Mouse (Mus musculus) heart, embryonic 14.5 days (tissue): ENCODE measurements around the gene H1fx. TPM values are rescaled to one million over a fixed set of nuclear protein-coding genes. Genes with fewer than 3 reads are reported as not detected.

Experiments
- ATAC-seq: fragments of 200-750 bp; cut with Nextera tagmentation; 2 replicates; pipeline ENCODE4 v1.8.0; 2017; ENCODE audit warnings: low read depth, moderate TSS enrichment; ENCODE audit not compliant: insufficient number of reproducible peaks, insufficient read depth, low FRiP score
- H3K27ac ChIP-seq, 2 experiments: fragments of 200-500 bp in 1 of 2; fragments of 300-500 bp in 1 of 2; sonication (generic) in 1 of 2; replicated peaks in 1 of 2; 2 replicates each; pipeline ENCODE4 v1.5.1; 2012 to 2014; ENCODE audit warnings: low read depth in 2 of 2, low read length in 2 of 2, control low read depth in 1 of 2, mild to moderate bottlenecking in 1 of 2, mixed read lengths in 1 of 2; ENCODE audit not compliant: control insufficient read depth in 1 of 2, insufficient read depth in 1 of 2
- H3K27me3 ChIP-seq: fragments of 300-500 bp; sonication (generic); 2 replicates; pipeline ENCODE4 v1.6.1; 2014; ENCODE audit warnings: mild to moderate bottlenecking, low read length, control low read depth; ENCODE audit not compliant: control insufficient read depth, insufficient read depth
- H3K36me3 ChIP-seq: fragments of 300-500 bp; sonication (generic); 2 replicates; pipeline ENCODE4 v1.6.1; 2014; ENCODE audit warnings: mild to moderate bottlenecking, control low read depth, low read length, mixed read lengths; ENCODE audit not compliant: control insufficient read depth, insufficient read depth
- H3K4me1 ChIP-seq, 2 experiments: fragments of 200-500 bp in 1 of 2; fragments of 300-500 bp in 1 of 2; sonication (generic) in 1 of 2; 2 replicates each; pipeline ENCODE4 v1.6.1; 2012 to 2014; ENCODE audit warnings: low read length in 2 of 2, control low read depth in 1 of 2, mixed read lengths in 1 of 2; ENCODE audit not compliant: control insufficient read depth in 2 of 2, insufficient read depth in 2 of 2
- H3K4me2 ChIP-seq: fragments of 300-500 bp; sonication (generic); 2 replicates; pipeline ENCODE4 v1.6.1; 2014; ENCODE audit warnings: mild to moderate bottlenecking, low read length
- H3K4me3 ChIP-seq, 2 experiments: fragments of 200-500 bp in 1 of 2; fragments of 300-500 bp in 1 of 2; sonication (generic) in 1 of 2; 2 replicates each; pipeline ENCODE4 v1.5.1; 2012 to 2014; ENCODE audit warnings: low read length in 2 of 2, mild to moderate bottlenecking in 2 of 2, control low read depth in 1 of 2, low read depth in 1 of 2, moderate library complexity in 1 of 2; ENCODE audit not compliant: control insufficient read depth in 1 of 2, insufficient read depth in 1 of 2
- H3K9ac ChIP-seq: fragments of 300-500 bp; sonication (generic); 2 replicates; pipeline ENCODE4 v1.6.1; 2014; ENCODE audit warnings: mild to moderate bottlenecking, low read length
- H3K9me3 ChIP-seq: fragments of 300-500 bp; sonication (generic); 2 replicates; pipeline ENCODE4 v1.6.1; 2016; ENCODE audit warnings: low read length, control low read depth; ENCODE audit not compliant: control insufficient read depth
- WGBS: fragments of 180-500 bp; shearing (Covaris S2); extraction: QIAGEN DNeasy Blood & Tissue Kit; methylation state at CpG from one replicate; pipeline ENCODE4 v1.1.7; 2014; 5-methylcytosine and 5-hydroxymethylcytosine counted together
- polyA plus RNA-seq: library from polyadenylated mRNA; unstranded; fragments of >200 nt; fragmentation: Nextera tagmentation; extraction: Ambion mirVana; gene quantifications from 2 replicates; pipeline ENCODE4 v1.2.1, GENCODE M21; 2014

The H1fx gene
- polyA plus RNA-seq, 1 experiment from 2014 or later: 33.0 TPM

GRCm38 (mm10) chr6:87996606-87997005, 15.2 kb upstream of the H1fx start:
- H3K4me3 ChIP-seq: no peak overlapping the region
- peaks cover 31% of the 10 kb centered on the region for H3K36me3 ChIP-seq
- WGBS: 60% methylated on average over 9 of the region's 9 CpGs
- ATAC-seq: no peak
- no peaks in the 10 kb centered on the region for H3K9me3 ChIP-seq
- no peaks in the 10 kb centered on the region for H3K27me3 ChIP-seq
- H3K27ac ChIP-seq: no peak overlapping the region
- peaks cover 12 to 14% of the 10 kb centered on the region in 2 experiments for H3K4me1 ChIP-seq
- H3K9ac ChIP-seq: no peak overlapping the region
- H3K4me2 ChIP-seq: no peak overlapping the region

- no peak overlapping the region for H3K4me2 ChIP-seq
- no peak overlapping the region for H3K4me3 ChIP-seq
- H3K27ac ChIP-seq: no peak overlapping the region
- H3K9me3 ChIP-seq: no peaks in the 10 kb centered on the region
- H3K36me3 ChIP-seq: peaks cover 20% of the 10 kb centered on the region
- no peak overlapping the region for H3K9ac ChIP-seq
- peaks cover 12 to 14% of the 10 kb centered on the region in 2 experiments for H3K4me1 ChIP-seq
- H3K27me3 ChIP-seq: no peaks in the 10 kb centered on the region
- no peak for ATAC-seq
- 45% methylated on average over 4 of the region's 4 CpGs for WGBS
Measured at GRCm38 (mm10) chr6:87995519-87995918, 14.1 kb upstream of the H1fx start.

GRCm38 (mm10) chr6:87993790-87994571, 12.5 kb upstream of the H1fx start:
- WGBS: 13% methylated on average over 17 of the region's 18 CpGs
- Histone ChIP-seq H3K36me3 (peaks cover 7% of the 10 kb centered on the region), H3K27me3 (no peaks in the 10 kb centered on the region), H3K4me3 (peak overlapping the region; percentile 14 to 17; a peak in 1 of 4 replicates), H3K4me2 (peak overlapping the region; percentile 55), H3K9me3 (no peaks in the 10 kb centered on the region), H3K4me1 (peaks cover 12 to 14% of the 10 kb centered on the region in 2 experiments), H3K27ac (no peak overlapping the region), H3K9ac (peak overlapping the region; percentile 25; the same call in 1 of the 2 replicates)
- ATAC-seq: peak; percentile 55; the same call in 1 of the 2 replicates

- Histone ChIP-seq H3K4me1 (peaks cover 12 to 14% of the 10 kb centered on the region in 2 experiments), H3K27me3 (no peaks in the 10 kb centered on the region), H3K4me2 (no peak overlapping the region), H3K9ac (no peak overlapping the region), H3K9me3 (no peaks in the 10 kb centered on the region), H3K4me3 (no peak overlapping the region), H3K36me3 (no peaks in the 10 kb centered on the region), H3K27ac (no peak overlapping the region)
- WGBS: 57% methylated on average over 6 of the region's 6 CpGs
- no peak for ATAC-seq
Measured at GRCm38 (mm10) chr6:87992733-87993132, 11.3 kb upstream of the H1fx start.

- 79% methylated on average over 1 of the region's 1 CpGs for WGBS
- no peak for ATAC-seq
- H3K9ac ChIP-seq: no peak overlapping the region
Measured at GRCm38 (mm10) chr6:87991886-87992285, 10.4 kb upstream of the H1fx start.

GRCm38 (mm10) chr6:87991216-87991615, 9.8 kb upstream of the H1fx start:
- Histone ChIP-seq H3K36me3 (no peaks in the 10 kb centered on the region), H3K27ac (no peak overlapping the region), H3K4me3 (no peak overlapping the region), H3K9ac (no peak overlapping the region), H3K4me2 (no peak overlapping the region), H3K27me3 (no peaks in the 10 kb centered on the region), H3K9me3 (no peaks in the 10 kb centered on the region), H3K4me1 (peaks cover 9 to 12% of the 10 kb centered on the region in 2 experiments)
- ATAC-seq: no peak
- WGBS: 76% methylated on average over 4 of the region's 4 CpGs

More at GRCm38 (mm10) chr6:87991886-87992285, 10.4 kb upstream of the H1fx start:
- H3K4me2 ChIP-seq: no peak overlapping the region
- no peaks in the 10 kb centered on the region for H3K9me3 ChIP-seq
- peaks cover 12 to 14% of the 10 kb centered on the region in 2 experiments for H3K4me1 ChIP-seq
- H3K4me3 ChIP-seq: no peak overlapping the region
- H3K36me3 ChIP-seq: no peaks in the 10 kb centered on the region
- no peak overlapping the region for H3K27ac ChIP-seq
- H3K27me3 ChIP-seq: no peaks in the 10 kb centered on the region

GRCm38 (mm10) chr6:87982506-87982905, 1.1 kb upstream of the H1fx start:
- H3K9me3 ChIP-seq: no peaks in the 10 kb centered on the region
- H3K4me3 ChIP-seq: no peak overlapping the region; a peak in 1 of 4 replicates
- no peak overlapping the region for H3K27ac ChIP-seq
- no peaks in the 10 kb centered on the region; the same call in 1 of the 2 replicates for H3K27me3 ChIP-seq
- H3K9ac ChIP-seq: peak overlapping the region; percentile 87; the same call in 1 of the 2 replicates
- ATAC-seq: no peak
- H3K4me1 ChIP-seq: peaks cover 6 to 8% of the 10 kb centered on the region in 2 experiments
- peaks cover 18% of the 10 kb centered on the region for H3K36me3 ChIP-seq
- WGBS: 69% methylated on average over 9 of the region's 9 CpGs
- peak overlapping the region; percentile 93 for H3K4me2 ChIP-seq
